Mouse (Mus musculus): Measurements from ENCODE around the gene Tie1. TPM values are rescaled to one million over a fixed set of nuclear protein-coding genes. Genes with fewer than 3 reads are reported as not detected.

The Tie1 gene
- polyA plus RNA-seq, 1 experiment from 2014 or later, result 48.7 TPM

GRCm38 (mm10) chr4:118472687-118473086, 17.2 kb downstream of the Tie1 start:
- 85% methylated on average over 11 of the region's 11 CpGs for WGBS
- Histone ChIP-seq H3K4me2 (ENCODE audit: low read length) (no peak overlapping the region), H3K9me3 (ENCODE audit: control insufficient read depth, low read length) (peaks cover 6% of the 10 kb centered on the region; the same call in 1 of the 2 replicates), H3K4me3 (ENCODE audit: control insufficient read depth in 1 of 2, insufficient read depth in 1 of 2, low read depth in 1 of 2, low read length in 2 of 2) (no peak overlapping the region), H3K9ac (ENCODE audit: low read length) (no peak overlapping the region), H3K4me1 (ENCODE audit: control insufficient read depth in 2 of 2, insufficient read depth in 2 of 2, low read length in 2 of 2) (no peaks in the 10 kb centered on the region), H3K27me3 (ENCODE audit: control insufficient read depth, insufficient read depth, low read length) (no peaks in the 10 kb centered on the region), H3K27ac (replicated peaks in 1 of 2; ENCODE audit: control insufficient read depth in 1 of 2, insufficient read depth in 1 of 2, low read depth in 2 of 2, low read length in 2 of 2) (no peak overlapping the region), H3K36me3 (ENCODE audit: control insufficient read depth, insufficient read depth, low read length) (peaks cover 7% of the 10 kb centered on the region; the same call in 1 of the 2 replicates)
- no peak for ATAC-seq (ENCODE audit: insufficient number of reproducible peaks, insufficient read depth, low FRiP score, low read depth)

DNA sequence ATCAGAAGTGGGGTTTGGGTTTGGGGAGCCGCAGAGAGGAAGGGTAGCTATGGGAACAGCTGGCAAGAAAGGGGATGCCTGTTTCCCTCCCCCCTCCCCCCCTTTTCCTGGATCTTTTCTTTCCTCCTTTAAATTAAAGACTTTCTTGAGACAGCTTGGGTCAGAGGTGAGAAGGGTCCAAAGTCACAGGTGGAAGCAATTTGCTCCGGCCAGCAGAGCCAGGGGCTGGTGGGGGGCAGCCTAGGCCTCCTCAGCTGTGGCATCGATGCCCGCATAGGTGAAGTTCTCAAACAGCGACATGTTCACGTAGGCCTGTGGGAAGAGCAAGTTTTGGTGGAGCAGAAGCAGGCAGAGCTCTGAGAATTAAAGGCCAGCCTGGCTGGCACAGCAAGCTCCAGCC, 18.6 kb downstream of the Tie1 start:
- Histone ChIP-seq H3K36me3 (ENCODE audit: control insufficient read depth, insufficient read depth, low read length) (peaks cover 7% of the 10 kb centered on the region; the same call in 1 of the 2 replicates), H3K9me3 (ENCODE audit: control insufficient read depth, low read length) (peaks cover 6% of the 10 kb centered on the region; the same call in 1 of the 2 replicates), H3K4me3 (ENCODE audit: control insufficient read depth in 1 of 2, insufficient read depth in 1 of 2, low read depth in 1 of 2, low read length in 2 of 2) (no peak overlapping the region), H3K4me1 (ENCODE audit: control insufficient read depth in 2 of 2, insufficient read depth in 2 of 2, low read length in 2 of 2) (no peaks in the 10 kb centered on the region), H3K27me3 (ENCODE audit: control insufficient read depth, insufficient read depth, low read length) (no peaks in the 10 kb centered on the region), H3K9ac (ENCODE audit: low read length) (no peak overlapping the region), H3K4me2 (ENCODE audit: low read length) (no peak overlapping the region), H3K27ac (replicated peaks in 1 of 2; ENCODE audit: control insufficient read depth in 1 of 2, insufficient read depth in 1 of 2, low read depth in 2 of 2, low read length in 2 of 2) (no peak overlapping the region)
- WGBS, result 89% methylated on average over 6 of the region's 6 CpGs
- ATAC-seq (ENCODE audit: insufficient number of reproducible peaks, insufficient read depth, low FRiP score, low read depth), result no peak

DNA sequence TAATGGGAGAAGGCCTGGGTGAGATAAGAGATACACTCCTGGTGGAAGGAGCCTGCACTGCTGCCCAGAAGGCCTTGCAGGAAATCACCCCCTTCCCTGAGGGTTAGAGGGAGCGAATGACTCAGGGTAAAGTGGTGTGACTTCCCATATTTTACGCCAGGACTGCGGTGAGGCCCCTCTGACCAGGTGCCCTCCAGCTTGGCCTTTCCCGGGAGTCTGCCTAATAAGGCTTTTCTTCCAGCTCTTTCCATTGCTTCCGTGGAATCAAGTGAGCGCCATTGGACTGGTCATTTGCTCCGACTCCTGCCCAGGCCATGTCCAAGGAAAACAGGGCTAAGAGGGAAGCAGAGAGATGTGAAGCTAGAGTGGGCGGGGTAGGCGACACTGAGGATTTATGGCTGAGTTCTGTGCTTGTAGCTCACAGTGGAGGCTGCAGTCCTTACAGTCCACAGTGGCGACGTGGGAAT, 24.1 kb downstream of the Tie1 start:
- Histone ChIP-seq H3K36me3 (ENCODE audit: control insufficient read depth, insufficient read depth, low read length) (no peaks in the 10 kb centered on the region), H3K4me2 (ENCODE audit: low read length) (no peak overlapping the region), H3K4me3 (ENCODE audit: control insufficient read depth in 1 of 2, insufficient read depth in 1 of 2, low read depth in 1 of 2, low read length in 2 of 2) (no peak overlapping the region), H3K4me1 (ENCODE audit: control insufficient read depth in 2 of 2, insufficient read depth in 2 of 2, low read length in 2 of 2) (peaks cover 3 to 7% of the 10 kb centered on the region in 2 experiments; a peak in 2 of 4 replicates), H3K9me3 (ENCODE audit: control insufficient read depth, low read length) (peaks cover 3% of the 10 kb centered on the region; the same call in 1 of the 2 replicates), H3K27ac (replicated peaks in 1 of 2; ENCODE audit: control insufficient read depth in 1 of 2, insufficient read depth in 1 of 2, low read depth in 2 of 2, low read length in 2 of 2) (peak overlapping the region; percentile 20 to 53; a peak in 3 of 4 replicates), H3K9ac (ENCODE audit: low read length) (no peak overlapping the region), H3K27me3 (ENCODE audit: control insufficient read depth, insufficient read depth, low read length) (no peaks in the 10 kb centered on the region)
- ATAC-seq (ENCODE audit: insufficient number of reproducible peaks, insufficient read depth, low FRiP score, low read depth), result peak; percentile 62
- WGBS, result 37% methylated on average over 10 of the region's 11 CpGs

- no peak overlapping the region for H3K4me3 ChIP-seq (ENCODE audit: control insufficient read depth in 1 of 2, insufficient read depth in 1 of 2, low read depth in 1 of 2, low read length in 2 of 2)
- WGBS, result 60% methylated on average over 3 of the region's 3 CpGs
- no peak overlapping the region for H3K9ac ChIP-seq (ENCODE audit: low read length)
- H3K27ac ChIP-seq (replicated peaks in 1 of 2; ENCODE audit: control insufficient read depth in 1 of 2, insufficient read depth in 1 of 2, low read depth in 2 of 2, low read length in 2 of 2), result no peak overlapping the region; a peak in 1 of 4 replicates
- H3K4me1 ChIP-seq (ENCODE audit: control insufficient read depth in 2 of 2, insufficient read depth in 2 of 2, low read length in 2 of 2), result peaks cover 3 to 7% of the 10 kb centered on the region in 2 experiments; a peak in 2 of 4 replicates
- no peak overlapping the region for H3K4me2 ChIP-seq (ENCODE audit: low read length)
- peaks cover 3% of the 10 kb centered on the region; the same call in 1 of the 2 replicates for H3K9me3 ChIP-seq (ENCODE audit: control insufficient read depth, low read length)
- H3K36me3 ChIP-seq (ENCODE audit: control insufficient read depth, insufficient read depth, low read length), result no peaks in the 10 kb centered on the region
- ATAC-seq (ENCODE audit: insufficient number of reproducible peaks, insufficient read depth, low FRiP score, low read depth), result no peak
- no peaks in the 10 kb centered on the region for H3K27me3 ChIP-seq (ENCODE audit: control insufficient read depth, insufficient read depth, low read length)
These were observed 24.9 kb downstream of the Tie1 start for GRCm38 (mm10) chr4:118464956-118465355.

- Histone ChIP-seq H3K27me3 (ENCODE audit: control insufficient read depth, insufficient read depth, low read length) (no peaks in the 10 kb centered on the region), H3K36me3 (ENCODE audit: control insufficient read depth, insufficient read depth, low read length) (no peaks in the 10 kb centered on the region), H3K27ac (replicated peaks in 1 of 2; ENCODE audit: control insufficient read depth in 1 of 2, insufficient read depth in 1 of 2, low read depth in 2 of 2, low read length in 2 of 2) (no peak within 1 kb of the TSS), H3K9ac (ENCODE audit: low read length) (no peak within 1 kb of the TSS), H3K4me2 (ENCODE audit: low read length) (no peak within 1 kb of the TSS), H3K9me3 (ENCODE audit: control insufficient read depth, low read length) (no peaks in the 10 kb centered on the region), H3K4me1 (ENCODE audit: control insufficient read depth in 2 of 2, insufficient read depth in 2 of 2, low read length in 2 of 2) (no peaks in the 10 kb centered on the region; a peak in 1 of 4 replicates), H3K4me3 (ENCODE audit: control insufficient read depth in 1 of 2, insufficient read depth in 1 of 2, low read depth in 1 of 2, low read length in 2 of 2) (no peak within 1 kb of the TSS)
- no peak for ATAC-seq (ENCODE audit: insufficient number of reproducible peaks, insufficient read depth, low FRiP score, low read depth)
- 54% methylated on average over 9 of the region's 9 CpGs for WGBS
These were observed 32.4 kb downstream of the Tie1 start, which contains the start of gene Mpl for GRCm38 (mm10) chr4:118457345-118457975. TSS of gene Mpl (minus strand) at chr4:118457513.

DNA sequence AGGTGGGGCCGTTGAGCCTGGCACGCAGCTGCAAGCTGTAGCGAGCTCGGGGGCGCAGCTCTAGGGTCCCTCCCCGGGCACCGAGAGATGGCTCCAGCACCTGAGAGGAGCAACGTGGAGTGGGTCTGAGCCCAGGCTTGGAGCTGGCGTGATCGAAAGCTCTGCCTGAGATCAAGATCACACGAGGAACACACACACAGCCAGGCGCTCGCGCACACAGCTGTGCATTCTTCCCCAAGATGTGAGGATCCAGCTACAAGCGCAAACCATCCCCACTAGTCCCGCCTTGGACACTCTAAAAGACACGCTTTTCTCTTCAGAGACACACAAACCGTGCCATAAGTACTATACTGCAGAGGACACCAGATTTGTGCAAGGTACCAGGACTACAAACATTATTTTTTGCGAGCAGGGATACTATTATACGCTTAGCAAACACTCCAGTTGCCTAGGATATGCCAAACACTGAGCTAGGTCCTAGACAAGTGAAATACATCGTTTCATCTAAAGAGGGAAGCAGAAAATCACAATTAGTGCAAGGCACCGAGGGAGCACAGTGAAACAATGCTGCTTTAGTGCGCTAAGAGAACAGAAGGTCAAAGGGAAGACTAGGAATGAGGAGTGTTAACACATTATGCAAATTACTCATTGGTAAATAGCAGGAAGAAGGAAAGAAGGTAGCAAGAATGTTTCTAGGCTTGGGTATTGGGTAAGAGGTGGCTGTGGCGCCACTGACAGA, 43.3 kb downstream of the Tie1 start:
- Histone ChIP-seq H3K27me3 (ENCODE audit: control insufficient read depth, insufficient read depth, low read length) (no peaks in the 10 kb centered on the region), H3K4me1 (ENCODE audit: control insufficient read depth in 2 of 2, insufficient read depth in 2 of 2, low read length in 2 of 2) (peaks cover 0 to 8% of the 10 kb centered on the region in 2 experiments; a peak in 1 of 4 replicates), H3K4me3 (ENCODE audit: control insufficient read depth in 1 of 2, insufficient read depth in 1 of 2, low read depth in 1 of 2, low read length in 2 of 2) (peak overlapping the region; percentile 33 to 38), H3K27ac (replicated peaks in 1 of 2; ENCODE audit: control insufficient read depth in 1 of 2, insufficient read depth in 1 of 2, low read depth in 2 of 2, low read length in 2 of 2) (no peak overlapping the region), H3K36me3 (ENCODE audit: control insufficient read depth, insufficient read depth, low read length) (no peaks in the 10 kb centered on the region), H3K9ac (ENCODE audit: low read length) (peak overlapping the region; percentile 54; the same call in 1 of the 2 replicates), H3K9me3 (ENCODE audit: control insufficient read depth, low read length) (no peaks in the 10 kb centered on the region), H3K4me2 (ENCODE audit: low read length) (peak overlapping the region; percentile 75)
- ATAC-seq (ENCODE audit: insufficient number of reproducible peaks, insufficient read depth, low FRiP score, low read depth), result no peak
- WGBS, result 45% methylated on average over 24 of the region's 24 CpGs

DNA sequence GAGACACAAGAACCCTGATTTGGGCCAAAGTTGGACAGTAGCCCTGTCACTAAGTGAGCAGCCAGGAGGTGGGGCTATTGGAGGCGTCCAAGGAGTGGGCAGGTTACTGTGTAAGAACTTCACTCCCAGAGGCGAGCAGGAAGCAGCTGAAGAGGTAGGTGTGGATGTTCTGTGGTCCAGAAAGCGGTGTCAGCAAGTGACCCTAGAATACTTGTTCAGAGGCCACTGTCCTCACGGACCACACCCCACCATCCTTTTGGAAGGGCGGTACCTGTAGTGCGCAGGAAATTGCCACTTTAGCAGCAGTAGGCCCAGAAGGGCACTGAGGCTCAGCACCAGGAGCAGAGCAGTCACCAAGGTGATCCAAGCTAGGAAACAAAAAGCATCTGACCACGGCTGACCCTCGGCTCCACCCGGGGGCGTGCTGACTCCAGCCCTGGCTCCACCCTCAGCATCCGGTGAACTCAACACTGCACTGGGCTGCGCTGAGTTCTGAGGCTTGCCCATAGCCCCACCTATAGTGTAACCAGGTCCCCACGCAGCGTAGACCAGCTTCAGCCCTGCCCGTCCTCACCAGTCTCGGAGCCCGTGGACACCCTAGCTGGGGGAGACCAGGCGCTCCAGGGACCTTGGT, 44.0 kb downstream of the Tie1 start:
- Histone ChIP-seq H3K9ac (ENCODE audit: low read length) (peak overlapping the region; percentile 54; the same call in 1 of the 2 replicates), H3K4me2 (ENCODE audit: low read length) (peak overlapping the region; percentile 75)

More for the DNA sequence above, 44.0 kb downstream of the Tie1 start:
- Histone ChIP-seq H3K36me3 (ENCODE audit: control insufficient read depth, insufficient read depth, low read length) (no peaks in the 10 kb centered on the region), H3K4me3 (ENCODE audit: control insufficient read depth in 1 of 2, insufficient read depth in 1 of 2, low read depth in 1 of 2, low read length in 2 of 2) (peak overlapping the region; percentile 33 to 38), H3K4me1 (ENCODE audit: control insufficient read depth in 2 of 2, insufficient read depth in 2 of 2, low read length in 2 of 2) (peaks cover 0 to 8% of the 10 kb centered on the region in 2 experiments; a peak in 1 of 4 replicates), H3K27ac (replicated peaks in 1 of 2; ENCODE audit: control insufficient read depth in 1 of 2, insufficient read depth in 1 of 2, low read depth in 2 of 2, low read length in 2 of 2) (no peak overlapping the region), H3K27me3 (ENCODE audit: control insufficient read depth, insufficient read depth, low read length) (no peaks in the 10 kb centered on the region), H3K9me3 (ENCODE audit: control insufficient read depth, low read length) (no peaks in the 10 kb centered on the region)
- WGBS, result 18% methylated on average over 18 of the region's 18 CpGs
- peak; percentile 78; the same call in 1 of the 2 replicates for ATAC-seq (ENCODE audit: insufficient number of reproducible peaks, insufficient read depth, low FRiP score, low read depth)

Measured in heart, embryonic 14.5 days (tissue).